Mouse (Mus musculus) myocyte (in vitro differentiated cells): ENCODE results near the gene Lemd1. TPM values are rescaled to one million over a fixed set of nuclear protein-coding genes. Genes with fewer than 3 reads are reported as not detected.

ENCODE experiments used
- H3K27me3 ChIP-seq: one replicate; pipeline ENCODE4 v1.6.1; 2011; ENCODE audit not compliant: control insufficient read depth, insufficient read depth, insufficient read length
- H3K36me3 ChIP-seq: one replicate; pipeline ENCODE4 v1.6.1; 2011; ENCODE audit not compliant: control insufficient read depth, insufficient read depth
- H3K4me2 ChIP-seq: one replicate; pipeline ENCODE4 v1.6.1; 2011; ENCODE audit warnings: low read depth, control low read depth
- H3K4me3 ChIP-seq: one replicate; pipeline ENCODE4 v1.5.1; 2011; ENCODE audit warnings: mild to moderate bottlenecking, control low read depth, moderate library complexity
- H3K79me2 ChIP-seq: one replicate; pipeline ENCODE4 v1.6.1; 2011; ENCODE audit not compliant: control insufficient read depth, insufficient read depth
- H3ac ChIP-seq: one replicate; pipeline ENCODE4 v1.6.1; 2011; ENCODE audit not compliant: control insufficient read depth, insufficient read length
- CEBPB ChIP-seq: IDR thresholded peaks from 2 replicates; pipeline ENCODE4 v1.6.1; 2011; ENCODE audit warnings: mild to moderate bottlenecking, moderate library complexity; ENCODE audit not compliant: poor library complexity, insufficient read depth, severe bottlenecking
- E2F4 ChIP-seq: IDR thresholded peaks from one replicate; pipeline ENCODE4 v1.6.1; 2011; ENCODE audit warnings: mild to moderate bottlenecking, control low read depth, moderate library complexity; ENCODE audit not compliant: insufficient read depth
- MAX ChIP-seq: IDR thresholded peaks from one replicate; pipeline ENCODE4 v1.6.1; 2011; ENCODE audit warnings: low read depth, mild to moderate bottlenecking, control low read depth
- MYOD1 ChIP-seq, 3 experiments: IDR thresholded peaks; one replicate each; pipeline ENCODE4 v1.6.1; 2011; ENCODE audit warnings: control low read depth in 2 of 3, low read depth in 2 of 3, mild to moderate bottlenecking in 2 of 3, moderate library complexity in 1 of 3; ENCODE audit not compliant: insufficient read length in 2 of 3, control insufficient read depth in 1 of 3
- MYOG ChIP-seq, 3 experiments: IDR thresholded peaks; one replicate each; pipeline ENCODE4 v1.6.1; 2011; ENCODE audit warnings: control low read depth in 2 of 3, low read depth in 2 of 3, mild to moderate bottlenecking in 2 of 3; ENCODE audit not compliant: insufficient read length in 2 of 3, control insufficient read depth in 1 of 3, insufficient read depth in 1 of 3
- POLR2A ChIP-seq: IDR thresholded peaks from one replicate; pipeline ENCODE4 v1.6.1; 2011; ENCODE audit warnings: low read depth, mild to moderate bottlenecking, control low read depth, moderate library complexity; ENCODE audit not compliant: insufficient read length
- POLR2AphosphoS2 ChIP-seq: IDR thresholded peaks from one replicate; pipeline ENCODE4 v1.6.1; 2011; ENCODE audit warnings: low read depth, control low read depth; ENCODE audit not compliant: insufficient read length
- REST ChIP-seq: IDR thresholded peaks from one replicate; pipeline ENCODE4 v1.6.1; 2011; ENCODE audit warnings: mild to moderate bottlenecking, control low read depth, moderate library complexity; ENCODE audit not compliant: insufficient read depth, insufficient read length
- SRF ChIP-seq: IDR thresholded peaks from one replicate; pipeline ENCODE4 v1.6.1; 2011; ENCODE audit warnings: low read depth; ENCODE audit not compliant: control insufficient read depth, insufficient read length
- TCF12 ChIP-seq: IDR thresholded peaks from one replicate; pipeline ENCODE4 v1.6.1; 2011; ENCODE audit warnings: mild to moderate bottlenecking, control low read depth; ENCODE audit not compliant: poor library complexity, insufficient read depth, severe bottlenecking
- TCF3 ChIP-seq: IDR thresholded peaks from one replicate; pipeline ENCODE4 v1.6.1; 2011; ENCODE audit warnings: low read depth, control low read depth; ENCODE audit not compliant: insufficient read length
- USF1 ChIP-seq: IDR thresholded peaks from one replicate; pipeline ENCODE4 v1.6.1; 2011; ENCODE audit warnings: low read depth, mild to moderate bottlenecking, control low read depth, moderate library complexity
- polyA plus RNA-seq: library from polyadenylated mRNA; unstranded; fragments of >200 nt; fragmentation: generic; extraction: Trizol; gene quantifications from one replicate; pipeline ENCODE4 v1.2.1, GENCODE M21; 2012; ENCODE audit warnings: missing spikeins

Lemd1 gene
- polyA plus RNA-seq, 1 experiment, result 0.49 TPM

DNA sequence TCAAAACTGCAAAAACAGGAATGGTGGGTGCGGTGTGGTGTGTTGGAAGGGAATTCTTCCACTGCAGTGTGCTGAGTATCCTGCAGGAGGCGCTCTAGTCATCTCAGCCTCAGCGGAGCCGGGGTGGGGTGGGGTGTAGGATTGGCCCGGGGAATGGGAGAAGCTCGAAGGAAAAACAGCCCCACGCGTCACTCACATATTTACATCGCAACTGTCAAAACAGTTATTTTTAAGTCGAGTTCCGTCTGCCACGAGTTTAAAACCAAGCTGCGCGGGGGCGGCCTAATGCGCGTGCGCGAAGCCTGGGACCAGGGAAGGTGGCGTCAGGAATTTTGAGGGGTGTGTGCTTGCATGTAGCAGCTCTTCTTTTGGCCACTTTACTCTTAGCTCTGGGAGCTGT is 21.0 kb downstream of the Lemd1 start:
- no peak overlapping the region for H3ac ChIP-seq
- TF ChIP-seq USF1 (no peak), TCF12 (no peak), TCF3 (no peak)
- H3K79me2 ChIP-seq, result no peaks in the 10 kb centered on the region
- H3K4me3 ChIP-seq, result no peak overlapping the region
- peaks cover 10% of the 10 kb centered on the region for H3K27me3 ChIP-seq
- no peaks in the 10 kb centered on the region for H3K36me3 ChIP-seq
- peak overlapping the region; percentile 37 for H3K4me2 ChIP-seq

GRCm38 (mm10) chr1:132213076-132213475 is 21.8 kb downstream of the Lemd1 start:
- Histone ChIP-seq H3K4me2 (no peak overlapping the region), H3K27me3 (peaks cover 10% of the 10 kb centered on the region), H3K79me2 (no peaks in the 10 kb centered on the region), H3K36me3 (no peaks in the 10 kb centered on the region), H3K4me3 (no peak overlapping the region), H3ac (no peak overlapping the region)
- no peak for TF ChIP-seq MYOD1 (IDR thresholded peaks at IDR 0.05; ENCODE audit: control insufficient read depth in 1 of 3, insufficient read length in 2 of 3, low read depth in 2 of 3)
- TF ChIP-seq E2F4, result no peak
- TF ChIP-seq POLR2AphosphoS2, result no peak
- TF ChIP-seq TCF3, result no peak
- TF ChIP-seq REST, result no peak
- no peak for TF ChIP-seq MYOG (IDR thresholded peaks at IDR 0.05; ENCODE audit: control insufficient read depth in 1 of 3, insufficient read depth in 1 of 3, insufficient read length in 2 of 3, low read depth in 2 of 3)
- no peak for TF ChIP-seq POLR2A
- no peak for TF ChIP-seq MAX
- TF ChIP-seq CEBPB, result no peak
- TF ChIP-seq TCF12, result no peak
- TF ChIP-seq USF1, result no peak
- TF ChIP-seq SRF, result no peak

- TF ChIP-seq MYOG (IDR thresholded peaks at IDR 0.05; ENCODE audit: control insufficient read depth in 1 of 3, insufficient read depth in 1 of 3, insufficient read length in 2 of 3, low read depth in 2 of 3) (no peak), CEBPB (no peak), TCF3 (no peak), REST (no peak), USF1 (no peak), MAX (no peak)
- Histone ChIP-seq H3K4me2 (no peak overlapping the region), H3K27me3 (peaks cover 19% of the 10 kb centered on the region), H3K4me3 (no peak overlapping the region), H3K36me3 (no peaks in the 10 kb centered on the region), H3ac (no peak overlapping the region), H3K79me2 (no peaks in the 10 kb centered on the region)
Measured at GRCm38 (mm10) chr1:132216276-132216675, 25.0 kb downstream of the Lemd1 start.

GRCm38 (mm10) chr1:132221627-132222026 is 30.4 kb downstream of the Lemd1 start:
- Histone ChIP-seq H3K4me3 (no peak overlapping the region), H3K36me3 (no peaks in the 10 kb centered on the region), H3K27me3 (peaks cover 13% of the 10 kb centered on the region), H3K79me2 (no peaks in the 10 kb centered on the region), H3K4me2 (no peak overlapping the region), H3ac (no peak overlapping the region)
- TF ChIP-seq TCF3 (no peak), REST (no peak), MYOD1 (IDR thresholded peaks at IDR 0.05; ENCODE audit: control insufficient read depth in 1 of 3, insufficient read length in 2 of 3, low read depth in 2 of 3) (no peak), MAX (no peak), CEBPB (no peak), MYOG (IDR thresholded peaks at IDR 0.05; ENCODE audit: control insufficient read depth in 1 of 3, insufficient read depth in 1 of 3, insufficient read length in 2 of 3, low read depth in 2 of 3) (no peak)

GRCm38 (mm10) chr1:132222166-132222565 is 30.9 kb downstream of the Lemd1 start:
- Histone ChIP-seq H3K4me2 (no peak overlapping the region), H3K27me3 (peaks cover 13% of the 10 kb centered on the region), H3ac (no peak overlapping the region), H3K4me3 (no peak overlapping the region), H3K36me3 (no peaks in the 10 kb centered on the region), H3K79me2 (no peaks in the 10 kb centered on the region)
- TF ChIP-seq TCF3 (no peak), MAX (no peak), SRF (no peak), POLR2AphosphoS2 (no peak), TCF12 (no peak), REST (no peak), USF1 (no peak), POLR2A (no peak), CEBPB (no peak), MYOD1 (IDR thresholded peaks at IDR 0.05; ENCODE audit: control insufficient read depth in 1 of 3, insufficient read length in 2 of 3, low read depth in 2 of 3) (no peak), E2F4 (no peak), MYOG (IDR thresholded peaks at IDR 0.05; ENCODE audit: control insufficient read depth in 1 of 3, insufficient read depth in 1 of 3, insufficient read length in 2 of 3, low read depth in 2 of 3) (no peak)
